Mouse (Mus musculus): ENCODE measurements around the gene Gm20547. TPM values are rescaled to one million over a fixed set of nuclear protein-coding genes. Genes with fewer than 3 reads are reported as not detected.

Gene Gm20547
- total and polyA plus RNA-seq, 3 experiments: not detected

GRCm38 (mm10) chr17:34861704-34862415 lies 20.0 kb downstream of the Gm20547 start:
- H3K4me1 ChIP-seq (ENCODE audit: insufficient read depth, low read depth, low read length): peaks cover 20% of the 10 kb centered on the region
- no peak overlapping the region for H3K4me3 ChIP-seq (ENCODE audit: low read depth, low read length)
- ATAC-seq (ENCODE audit: extremely low read depth, insufficient number of reproducible peaks, low FRiP score, poor library complexity, severe bottlenecking): no peak
- no peak for DNase-seq (ENCODE audit: low spot score)
- H3K36me3 ChIP-seq (replicated peaks): peaks cover 15% of the 10 kb centered on the region
- peaks cover 52% of the 10 kb centered on the region for H3K27me3 ChIP-seq (ENCODE audit: insufficient read depth, low read length)
- no peaks in the 10 kb centered on the region for H3K9me3 ChIP-seq (replicated peaks)
- TF ChIP-seq POLR2AphosphoS5 (IDR thresholded peaks at IDR 0.05; ENCODE audit: insufficient replicate concordance, low read depth, low read length) (no peak), CTCF (IDR thresholded peaks at IDR 0.05; ENCODE audit: low read depth, low read length) (no peak), GATA2 (IDR thresholded peaks at IDR 0.05; ENCODE audit: borderline replicate concordance, low read depth, low read length) (no peak), GATA1 (IDR thresholded peaks at IDR 0.05; ENCODE audit: borderline replicate concordance, low read length) (no peak), TAL1 (conservative IDR thresholded peaks at IDR 0.05; ENCODE audit: low read depth, low read length) (no peak)

DNA sequence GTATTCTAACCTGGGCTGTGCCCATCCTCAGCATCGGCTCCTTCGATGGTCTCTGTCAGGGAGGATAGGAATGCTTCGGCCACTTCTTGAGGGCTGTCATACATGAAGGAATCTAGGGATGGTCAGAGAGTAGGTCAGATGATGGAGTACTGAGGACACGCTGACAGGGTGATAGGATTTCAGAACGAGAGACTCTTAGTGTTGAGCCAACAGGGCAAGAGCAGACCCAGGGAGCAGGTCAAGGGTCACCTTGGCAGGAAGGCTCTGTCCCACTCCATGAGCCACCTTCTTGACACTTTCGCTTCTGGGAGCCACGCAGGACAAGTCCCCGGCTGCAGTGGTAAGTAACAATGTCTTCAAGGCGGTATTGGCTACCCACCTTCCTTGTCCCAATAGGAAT lies 21.3 kb downstream of the Gm20547 start:
- H3K9me3 ChIP-seq (replicated peaks): no peaks in the 10 kb centered on the region
- ATAC-seq (ENCODE audit: extremely low read depth, insufficient number of reproducible peaks, low FRiP score, poor library complexity, severe bottlenecking) (no peak), DNase-seq (ENCODE audit: low spot score) (no peak)
- H3K36me3 ChIP-seq (replicated peaks): peaks cover 28% of the 10 kb centered on the region
- peaks cover 20% of the 10 kb centered on the region for H3K4me1 ChIP-seq (ENCODE audit: insufficient read depth, low read depth, low read length)
- H3K4me3 ChIP-seq (ENCODE audit: low read depth, low read length): no peak overlapping the region
- H3K27me3 ChIP-seq (ENCODE audit: insufficient read depth, low read length): peaks cover 45% of the 10 kb centered on the region
- TF ChIP-seq GATA1 (IDR thresholded peaks at IDR 0.05; ENCODE audit: borderline replicate concordance, low read length): no peak

- DNase-seq (ENCODE audit: low spot score): no peak
- H3K27me3 ChIP-seq (ENCODE audit: insufficient read depth, low read length): peaks cover 31% of the 10 kb centered on the region
- H3K9me3 ChIP-seq (replicated peaks): no peaks in the 10 kb centered on the region
- TF ChIP-seq TAL1 (conservative IDR thresholded peaks at IDR 0.05; ENCODE audit: low read depth, low read length) (no peak), GATA1 (IDR thresholded peaks at IDR 0.05; ENCODE audit: borderline replicate concordance, low read length) (no peak)
- H3K4me3 ChIP-seq (ENCODE audit: low read depth, low read length): no peak overlapping the region
- H3K36me3 ChIP-seq (replicated peaks): peaks cover 47% of the 10 kb centered on the region
- H3K4me1 ChIP-seq (ENCODE audit: insufficient read depth, low read depth, low read length): peaks cover 20% of the 10 kb centered on the region
- ATAC-seq (ENCODE audit: extremely low read depth, insufficient number of reproducible peaks, low FRiP score, poor library complexity, severe bottlenecking): no peak
These were observed 23.2 kb downstream of the Gm20547 start for GRCm38 (mm10) chr17:34858670-34859069.

DNA sequence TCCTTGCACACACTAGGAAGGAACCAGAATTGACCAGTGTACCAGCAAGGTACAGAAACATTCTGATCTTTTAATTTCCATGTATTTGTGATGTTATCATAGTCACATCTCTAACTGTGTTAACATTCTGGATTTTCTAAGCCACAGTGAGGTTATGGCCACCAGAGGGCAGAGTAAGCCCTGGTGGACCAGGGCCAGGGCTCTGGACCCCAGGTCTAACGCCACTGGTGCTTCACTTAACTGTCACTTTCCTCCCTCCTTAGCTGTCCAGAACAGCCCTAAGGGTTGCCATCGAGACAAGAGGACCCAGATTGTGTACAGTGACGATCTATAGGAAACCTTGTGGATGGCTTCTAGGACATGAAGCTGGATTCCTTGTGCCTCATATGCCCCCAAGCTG lies 26.0 kb downstream of the Gm20547 start:
- Histone ChIP-seq H3K4me1 (ENCODE audit: insufficient read depth, low read depth, low read length) (peaks cover 39% of the 10 kb centered on the region), H3K27me3 (ENCODE audit: insufficient read depth, low read length) (peaks cover 7% of the 10 kb centered on the region), H3K4me3 (ENCODE audit: low read depth, low read length) (no peak overlapping the region), H3K9me3 (replicated peaks) (no peaks in the 10 kb centered on the region), H3K36me3 (replicated peaks) (peaks cover 73% of the 10 kb centered on the region)
- no peak for ATAC-seq (ENCODE audit: extremely low read depth, insufficient number of reproducible peaks, low FRiP score, poor library complexity, severe bottlenecking)
- DNase-seq (ENCODE audit: low spot score): no peak
- TF ChIP-seq GATA2 (IDR thresholded peaks at IDR 0.05; ENCODE audit: borderline replicate concordance, low read depth, low read length) (no peak), CTCF (IDR thresholded peaks at IDR 0.05; ENCODE audit: low read depth, low read length) (peak; percentile 60; the same call in 1 of the 2 replicates)

DNA sequence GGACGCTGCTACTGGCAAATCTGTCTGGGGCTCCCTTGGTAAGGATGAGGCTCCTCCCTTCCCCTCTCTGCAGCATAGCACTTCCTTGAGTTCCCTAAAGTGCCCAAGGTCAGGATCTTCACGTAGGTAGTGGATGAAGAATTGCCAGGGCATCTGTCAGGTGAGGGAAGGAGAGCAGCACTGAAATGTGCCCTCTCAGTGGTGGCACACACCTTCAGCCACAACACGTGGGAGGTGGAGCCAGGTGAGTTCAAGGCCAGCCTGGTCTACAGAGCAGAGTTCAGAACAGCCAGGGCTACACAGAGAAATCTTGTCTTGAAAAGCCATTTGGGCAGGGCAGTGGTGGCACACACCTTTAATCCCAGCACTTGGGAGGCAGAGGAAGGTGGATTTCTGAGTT lies 27.1 kb downstream of the Gm20547 start:
- ATAC-seq (ENCODE audit: extremely low read depth, insufficient number of reproducible peaks, low FRiP score, poor library complexity, severe bottlenecking) (no peak), DNase-seq (ENCODE audit: low spot score) (no peak)
- peaks cover 41% of the 10 kb centered on the region for H3K4me1 ChIP-seq (ENCODE audit: insufficient read depth, low read depth, low read length)
- no peak for TF ChIP-seq TAL1 (conservative IDR thresholded peaks at IDR 0.05; ENCODE audit: low read depth, low read length)
- TF ChIP-seq GATA2 (IDR thresholded peaks at IDR 0.05; ENCODE audit: borderline replicate concordance, low read depth, low read length): no peak
- no peak for TF ChIP-seq GATA1 (IDR thresholded peaks at IDR 0.05; ENCODE audit: borderline replicate concordance, low read length)
- TF ChIP-seq POLR2AphosphoS5 (IDR thresholded peaks at IDR 0.05; ENCODE audit: insufficient replicate concordance, low read depth, low read length): no peak
- no peak for TF ChIP-seq CTCF (IDR thresholded peaks at IDR 0.05; ENCODE audit: low read depth, low read length)
- no peak overlapping the region for H3K4me3 ChIP-seq (ENCODE audit: low read depth, low read length)
- H3K36me3 ChIP-seq (replicated peaks): peaks cover 73% of the 10 kb centered on the region
- no peaks in the 10 kb centered on the region for H3K27me3 ChIP-seq (ENCODE audit: insufficient read depth, low read length)
- no peaks in the 10 kb centered on the region for H3K9me3 ChIP-seq (replicated peaks)

DNA sequence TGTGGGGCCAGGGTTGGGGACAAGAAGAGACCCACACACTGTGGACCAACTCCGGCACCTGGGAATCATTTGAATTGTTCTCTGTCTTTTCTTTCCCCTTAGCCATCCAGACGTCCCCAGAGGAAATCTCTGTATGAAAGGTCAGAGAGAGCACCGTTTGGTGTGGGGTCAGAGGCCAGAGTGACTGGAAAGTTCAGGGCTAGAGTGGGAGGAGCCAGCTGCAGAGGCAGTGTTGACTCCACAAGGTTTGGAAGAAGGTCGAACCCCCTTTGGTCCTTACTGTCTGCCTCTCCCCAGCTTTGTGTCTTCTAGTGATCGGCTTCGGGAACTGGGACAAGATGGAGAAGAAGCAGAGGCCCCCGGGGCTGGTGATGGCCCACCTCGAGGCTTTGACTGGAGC lies 28.3 kb downstream of the Gm20547 start:
- Histone ChIP-seq H3K4me1 (ENCODE audit: insufficient read depth, low read depth, low read length) (peaks cover 42% of the 10 kb centered on the region), H3K4me3 (ENCODE audit: low read depth, low read length) (no peak overlapping the region), H3K36me3 (replicated peaks) (peaks cover 79% of the 10 kb centered on the region), H3K9me3 (replicated peaks) (no peaks in the 10 kb centered on the region), H3K27me3 (ENCODE audit: insufficient read depth, low read length) (no peaks in the 10 kb centered on the region)
- ATAC-seq (ENCODE audit: extremely low read depth, insufficient number of reproducible peaks, low FRiP score, poor library complexity, severe bottlenecking) (no peak), DNase-seq (ENCODE audit: low spot score) (no peak)
- no peak for TF ChIP-seq GATA2 (IDR thresholded peaks at IDR 0.05; ENCODE audit: borderline replicate concordance, low read depth, low read length)
- TF ChIP-seq CTCF (IDR thresholded peaks at IDR 0.05; ENCODE audit: low read depth, low read length): no peak
- TF ChIP-seq POLR2AphosphoS5 (IDR thresholded peaks at IDR 0.05; ENCODE audit: insufficient replicate concordance, low read depth, low read length): no peak
- no peak for TF ChIP-seq GATA1 (IDR thresholded peaks at IDR 0.05; ENCODE audit: borderline replicate concordance, low read length)
- no peak for TF ChIP-seq TAL1 (conservative IDR thresholded peaks at IDR 0.05; ENCODE audit: low read depth, low read length)
